Mouse (Mus musculus): Measurements from ENCODE around the gene Snx29. TPM values are rescaled to one million over a fixed set of nuclear protein-coding genes. Genes with fewer than 3 reads are reported as not detected.
A peak's percentile ranks its signal among the peaks of the same experiment; 100 is the strongest.

Gene Snx29
- total and polyA plus RNA-seq, 3 experiments, result 1.2 to 3.2 (median 3.1) TPM

- no peak overlapping the region for H3K9ac ChIP-seq (ENCODE audit: insufficient read depth, low read depth)
Measured at GRCm38 (mm10) chr16:11626616-11627015, 303.9 kb downstream of the Snx29 start.

GRCm38 (mm10) chr16:11627866-11628638 is 305.3 kb downstream of the Snx29 start:
- peaks cover 0 to 13% of the 10 kb centered on the region in 2 experiments for H3K36me3 ChIP-seq (replicated peaks in 1 of 2; ENCODE audit: control insufficient read depth in 1 of 2, insufficient read depth in 1 of 2, low read length in 1 of 2)
- dilution Hi-C loops (cut with MboI; ENCODE audit: extremely low pct_ligation_motif_present, extremely low pct_unique_long_range_greater_than_20kb, low sequenced_read_pairs), result no loop called here

More at GRCm38 (mm10) chr16:11626616-11627015, 303.9 kb downstream of the Snx29 start:
- no peak for DNase-seq (ENCODE audit: extremely low read depth)
- peaks cover under 1 to 16% of the 10 kb centered on the region in 2 experiments; a peak in 3 of 4 replicates for H3K4me1 ChIP-seq (ENCODE audit: control insufficient read depth in 1 of 2, insufficient read depth in 2 of 2)
- H3K9me3 ChIP-seq (replicated peaks; ENCODE audit: low read length), result no peaks in the 10 kb centered on the region
- no peak overlapping the region for H3K4me2 ChIP-seq (ENCODE audit: insufficient read depth, low read depth, poor library complexity, severe bottlenecking)
- no peaks in the 10 kb centered on the region for H3K27me3 ChIP-seq (replicated peaks)
- H3K27ac ChIP-seq (ENCODE audit: insufficient read depth, low read depth), result no peak overlapping the region
- H3K36me3 ChIP-seq (replicated peaks in 1 of 2; ENCODE audit: control insufficient read depth in 1 of 2, insufficient read depth in 1 of 2, low read length in 1 of 2), result peaks cover 0 to 13% of the 10 kb centered on the region in 2 experiments
- TF ChIP-seq MYC (IDR thresholded peaks at IDR 0.05; ENCODE audit: low read depth, low read length) (no peak), MEF2A (IDR thresholded peaks at IDR 0.05; ENCODE audit: borderline replicate concordance, low read depth, low read length) (no peak), CHD2 (IDR thresholded peaks at IDR 0.05; ENCODE audit: low read length) (no peak), ZMIZ1 (IDR thresholded peaks at IDR 0.05; ENCODE audit: low read depth, low read length) (no peak), BHLHE40 (IDR thresholded peaks at IDR 0.05; ENCODE audit: low read depth, low read length) (no peak), SMC3 (IDR thresholded peaks at IDR 0.05; ENCODE audit: low read depth, low read length) (no peak), CTCF (conservative IDR thresholded peaks at IDR 0.05 in 1 of 2, IDR thresholded peaks at IDR 0.05 in 1 of 2; ENCODE audit: low read depth in 2 of 2, low read length in 2 of 2) (no peak), TCF12 (IDR thresholded peaks at IDR 0.05; ENCODE audit: low read depth, low read length) (no peak), HCFC1 (IDR thresholded peaks at IDR 0.05; ENCODE audit: low read depth, low read length) (no peak)
- H3K4me3 ChIP-seq (replicated peaks in 1 of 3; ENCODE audit: low read depth in 2 of 3, low read length in 2 of 3, poor library complexity in 1 of 3), result no peak overlapping the region
- in situ Hi-C loops (cut with MboI; ENCODE audit: low pct_ligation_motif_present, low pct_unique_long_range_greater_than_20kb, low sequenced_read_pairs) (no loop called here), dilution Hi-C loops (cut with MboI; ENCODE audit: extremely low pct_ligation_motif_present, extremely low pct_unique_long_range_greater_than_20kb, low sequenced_read_pairs) (no loop called here)
- no peaks in the 10 kb centered on the region for H3K79me2 ChIP-seq (replicated peaks; ENCODE audit: control insufficient read depth, extremely low read depth, insufficient read depth, poor library complexity, severe bottlenecking)

GRCm38 (mm10) chr16:11629704-11630103 is 307.0 kb downstream of the Snx29 start:
- no peaks in the 10 kb centered on the region for H3K9me3 ChIP-seq (replicated peaks; ENCODE audit: low read length)
- H3K4me1 ChIP-seq (ENCODE audit: control insufficient read depth in 1 of 2, insufficient read depth in 2 of 2), result peaks cover 0 to 13% of the 10 kb centered on the region in 2 experiments; a peak in 2 of 4 replicates
- no peaks in the 10 kb centered on the region for H3K79me2 ChIP-seq (replicated peaks; ENCODE audit: control insufficient read depth, extremely low read depth, insufficient read depth, poor library complexity, severe bottlenecking)
- DNase-seq (ENCODE audit: extremely low read depth), result no peak
- no peak overlapping the region for H3K27ac ChIP-seq (ENCODE audit: insufficient read depth, low read depth)
- peaks cover 0 to 13% of the 10 kb centered on the region in 2 experiments for H3K36me3 ChIP-seq (replicated peaks in 1 of 2; ENCODE audit: control insufficient read depth in 1 of 2, insufficient read depth in 1 of 2, low read length in 1 of 2)
- dilution Hi-C loops (cut with MboI; ENCODE audit: extremely low pct_ligation_motif_present, extremely low pct_unique_long_range_greater_than_20kb, low sequenced_read_pairs) (no loop called here), in situ Hi-C loops (cut with MboI; ENCODE audit: low pct_ligation_motif_present, low pct_unique_long_range_greater_than_20kb, low sequenced_read_pairs) (no loop called here)
- no peaks in the 10 kb centered on the region for H3K27me3 ChIP-seq (replicated peaks)
- H3K4me2 ChIP-seq (ENCODE audit: insufficient read depth, low read depth, poor library complexity, severe bottlenecking), result no peak overlapping the region
- no peak overlapping the region for H3K4me3 ChIP-seq (replicated peaks in 1 of 3; ENCODE audit: low read depth in 2 of 3, low read length in 2 of 3, poor library complexity in 1 of 3)
- no peak overlapping the region for H3K9ac ChIP-seq (ENCODE audit: insufficient read depth, low read depth)
- TF ChIP-seq ZC3H11A (IDR thresholded peaks at IDR 0.05; ENCODE audit: low read depth, low read length), result no peak
- no peak for TF ChIP-seq GABPA (IDR thresholded peaks at IDR 0.05; ENCODE audit: insufficient replicate concordance, low read depth, low read length)
- no peak for TF ChIP-seq ETS1 (conservative IDR thresholded peaks at IDR 0.05; ENCODE audit: low read depth, low read length)
- TF ChIP-seq MYC (IDR thresholded peaks at IDR 0.05; ENCODE audit: low read depth, low read length), result no peak
- no peak for TF ChIP-seq MXI1 (IDR thresholded peaks at IDR 0.05; ENCODE audit: low read depth, low read length)
- TF ChIP-seq MAX (IDR thresholded peaks at IDR 0.05; ENCODE audit: low read length), result no peak
- TF ChIP-seq NRF1 (IDR thresholded peaks at IDR 0.05; ENCODE audit: low read depth, low read length), result no peak
- TF ChIP-seq RCOR1 (conservative IDR thresholded peaks at IDR 0.05; ENCODE audit: low read depth, low read length), result no peak
- TF ChIP-seq USF2 (conservative IDR thresholded peaks at IDR 0.05; ENCODE audit: low read depth, low read length), result no peak

More at GRCm38 (mm10) chr16:11627866-11628638, 305.3 kb downstream of the Snx29 start:
- Histone ChIP-seq H3K27ac (ENCODE audit: insufficient read depth, low read depth) (no peak overlapping the region), H3K4me1 (ENCODE audit: control insufficient read depth in 1 of 2, insufficient read depth in 2 of 2) (peaks cover 0 to 20% of the 10 kb centered on the region in 2 experiments; a peak in 2 of 4 replicates), H3K4me2 (ENCODE audit: insufficient read depth, low read depth, poor library complexity, severe bottlenecking) (no peak overlapping the region), H3K27me3 (replicated peaks) (no peaks in the 10 kb centered on the region), H3K9ac (ENCODE audit: insufficient read depth, low read depth) (no peak overlapping the region), H3K4me3 (replicated peaks in 1 of 3; ENCODE audit: low read depth in 2 of 3, low read length in 2 of 3, poor library complexity in 1 of 3) (no peak overlapping the region), H3K79me2 (replicated peaks; ENCODE audit: control insufficient read depth, extremely low read depth, insufficient read depth, poor library complexity, severe bottlenecking) (no peaks in the 10 kb centered on the region), H3K9me3 (replicated peaks; ENCODE audit: low read length) (no peaks in the 10 kb centered on the region)
- TF ChIP-seq MAFK (IDR thresholded peaks at IDR 0.05; ENCODE audit: insufficient replicate concordance, low read length), result no peak
- TF ChIP-seq SMC3 (IDR thresholded peaks at IDR 0.05; ENCODE audit: low read depth, low read length), result peak; percentile 25
- peak in 1 of 2 experiments; percentile 42; a peak in 2 of 4 replicates for TF ChIP-seq CTCF (conservative IDR thresholded peaks at IDR 0.05 in 1 of 2, IDR thresholded peaks at IDR 0.05 in 1 of 2; ENCODE audit: low read depth in 2 of 2, low read length in 2 of 2)
- no peak for DNase-seq (ENCODE audit: extremely low read depth)
- in situ Hi-C loops (cut with MboI; ENCODE audit: low pct_ligation_motif_present, low pct_unique_long_range_greater_than_20kb, low sequenced_read_pairs), result no loop called here

All from CH12.LX (cell line).